11 mouse cellular contexts compared by ENCODE assay signal in genomic region chr12:112542257-112542919, GRCm38 (mm10). TPM values are rescaled to one million over a fixed set of nuclear protein-coding genes. Genes with fewer than 3 reads are reported as not detected.
DNase-seq lines count a peak whose midpoint lies in the region; ATAC-seq lines count a peak whose summit lies in the region.
"Had no signal": no experiment of that assay in that cellular context is flagged by ENCODE, and none has a peak within 500 bp of the region (broad histone marks: within the 10 kb centered on the region; RNA-seq: fewer than 3 reads in every experiment).

No protein-coding gene starts in this region.

- no peaks in the 10 kb centered on the region for H3K36me3 ChIP-seq in forebrain, embryonic 10.5 days (replicated peaks)
- no peaks in the 10 kb centered on the region for H3K36me3 ChIP-seq in hindbrain, embryonic 10.5 days
- H3K36me3 ChIP-seq in kidney, embryonic 15.5 days: no peaks in the 10 kb centered on the region
- H3K36me3 ChIP-seq in neural tube, embryonic 11.5 days (ENCODE audit: control insufficient read depth, insufficient read depth, low read length): no peaks in the 10 kb centered on the region
- H3K36me3 ChIP-seq: embryonic facial prominence, embryonic 15.5 days; limb, embryonic 13.5 days had no signal

- H3K4me1 ChIP-seq in forebrain, embryonic 10.5 days: peaks cover 68% of the 10 kb centered on the region
- peaks cover 65% of the 10 kb centered on the region for H3K4me1 ChIP-seq in hindbrain, embryonic 10.5 days (replicated peaks)
- H3K4me1 ChIP-seq in kidney, embryonic 15.5 days: peaks cover 29% of the 10 kb centered on the region
- peaks cover 16% of the 10 kb centered on the region for H3K4me1 ChIP-seq in neural tube, embryonic 11.5 days (ENCODE audit: control insufficient read depth, insufficient read depth, low read length)
- H3K4me1 ChIP-seq: embryonic facial prominence, embryonic 15.5 days had no signal

- no peaks in the 10 kb centered on the region for H3K9me3 ChIP-seq in forebrain, embryonic 10.5 days
- no peaks in the 10 kb centered on the region for H3K9me3 ChIP-seq in hindbrain, embryonic 10.5 days
- H3K9me3 ChIP-seq in kidney, embryonic 15.5 days (replicated peaks): no peaks in the 10 kb centered on the region
- H3K9me3 ChIP-seq in neural tube, embryonic 11.5 days (ENCODE audit: control insufficient read depth, low read length): no peaks in the 10 kb centered on the region
- H3K9me3 ChIP-seq: embryonic facial prominence, embryonic 15.5 days; limb, embryonic 13.5 days had no signal

- 60% methylated on average over 13 of the region's 13 CpGs for WGBS in forebrain, embryonic 10.5 days
- 42% methylated on average over 13 of the region's 13 CpGs for WGBS in hindbrain, embryonic 10.5 days
- 54% methylated on average over 13 of the region's 13 CpGs for WGBS in kidney, embryonic 15.5 days
- 61% methylated on average over 13 of the region's 13 CpGs for WGBS in neural tube, embryonic 11.5 days

- no peak for DNase-seq in forebrain, embryonic 10.5 days (ENCODE audit: extremely low spot score, low spot score)
- DNase-seq in hindbrain, embryonic 10.5 days (ENCODE audit: low spot score): no peak
- DNase-seq in neural tube, embryonic 11.5 days (ENCODE audit: low spot score): no peak
- DNase-seq in adrenal gland, postnatal 36 days: no peak
- DNase-seq in embryo, embryonic 10 days (ENCODE audit: low spot score): no peak
- DNase-seq in cerebellum, postnatal 14 days: no peak

- H3K27me3 ChIP-seq in forebrain, embryonic 10.5 days (ENCODE audit: poor library complexity, severe bottlenecking): peaks cover 24% of the 10 kb centered on the region
- peaks cover 51% of the 10 kb centered on the region for H3K27me3 ChIP-seq in hindbrain, embryonic 10.5 days (ENCODE audit: insufficient read depth, poor library complexity, severe bottlenecking)
- peaks cover 6% of the 10 kb centered on the region; the same call in 1 of the 2 replicates for H3K27me3 ChIP-seq in kidney, embryonic 15.5 days
- no peaks in the 10 kb centered on the region for H3K27me3 ChIP-seq in neural tube, embryonic 11.5 days (ENCODE audit: control insufficient read depth, insufficient read depth, low read length)
- H3K27me3 ChIP-seq: embryonic facial prominence, embryonic 15.5 days had no signal

- peak; percentile 30; the same call in 1 of the 2 replicates for ATAC-seq in kidney, embryonic 15.5 days (replicated peaks; ENCODE audit: low FRiP score)
- 0 out of 2 replicates have a peak, but pooled peaks have one; percentile 40 for ATAC-seq in neural tube, embryonic 11.5 days (ENCODE audit: insufficient read depth, low FRiP score, low TSS enrichment)

- H3K27ac ChIP-seq in forebrain, embryonic 10.5 days: peak overlapping the region; percentile 86
- peak overlapping the region; percentile 84 for H3K27ac ChIP-seq in hindbrain, embryonic 10.5 days
- H3K27ac ChIP-seq in kidney, embryonic 15.5 days: peak overlapping the region; percentile 87
- H3K27ac ChIP-seq in neural tube, embryonic 11.5 days (ENCODE audit: low read depth, low read length): no peak overlapping the region
- H3K27ac ChIP-seq: embryonic facial prominence, embryonic 15.5 days; limb, embryonic 13.5 days had no signal

- peak overlapping the region; percentile 19; the same call in 1 of the 2 replicates for H3K4me3 ChIP-seq in forebrain, embryonic 10.5 days
- H3K4me3 ChIP-seq in hindbrain, embryonic 10.5 days: peak overlapping the region; percentile 16
- no peak overlapping the region for H3K4me3 ChIP-seq in kidney, embryonic 15.5 days (replicated peaks)
- no peak overlapping the region for H3K4me3 ChIP-seq in neural tube, embryonic 11.5 days (ENCODE audit: low read depth, low read length)
- H3K4me3 ChIP-seq: embryonic facial prominence, embryonic 15.5 days; limb, embryonic 13.5 days had no signal

- peak overlapping the region; percentile 45 for H3K4me2 ChIP-seq in kidney, embryonic 15.5 days
- H3K4me2 ChIP-seq in neural tube, embryonic 11.5 days (ENCODE audit: low read depth): no peak overlapping the region
- H3K4me2 ChIP-seq: embryonic facial prominence, embryonic 15.5 days; limb, embryonic 13.5 days had no signal

- no peak overlapping the region for H3K9ac ChIP-seq in kidney, embryonic 15.5 days
- no peak overlapping the region for H3K9ac ChIP-seq in neural tube, embryonic 11.5 days (ENCODE audit: low read length)
- H3K9ac ChIP-seq: embryonic facial prominence, embryonic 15.5 days; limb, embryonic 13.5 days had no signal

RNA-seq across cellular contexts. Expression of gene Tmem179, which starts 25.8 kb away (rescaled TPM):
- polyA plus RNA-seq in forebrain, embryonic 10.5 days (2016; fragmentation: Nextera tagmentation; extraction: Ambion mirVana): 0.55 and 0.89 TPM in 2 replicates
- 2.9 and 7.2 TPM in 2 replicates for polyA plus RNA-seq in hindbrain, embryonic 10.5 days (2016; fragmentation: Nextera tagmentation; extraction: Ambion mirVana)
- 0.66 and 0.92 TPM in 2 replicates for polyA plus RNA-seq in kidney, embryonic 15.5 days (2015; fragmentation: Nextera tagmentation; extraction: Ambion mirVana)
- polyA plus RNA-seq in neural tube, embryonic 11.5 days (2014; fragmentation: Nextera tagmentation; extraction: Ambion mirVana): 5.8 and 8.4 TPM in 2 replicates
- 1 to 10 TPM; 4.3 to 5.6 TPM for total RNA-seq in adrenal gland, postnatal 36 days (2021)
- total RNA-seq: megakaryocyte, adult 5-6 weeks had no signal

RNA-seq across cellular contexts. Expression of gene Inf2, which starts 46.2 kb away (rescaled TPM):
- polyA plus RNA-seq in forebrain, embryonic 10.5 days (2016; fragmentation: Nextera tagmentation; extraction: Ambion mirVana): 1.1 and 1.3 TPM in 2 replicates
- 1.5 and 1.8 TPM in 2 replicates for polyA plus RNA-seq in hindbrain, embryonic 10.5 days (2016; fragmentation: Nextera tagmentation; extraction: Ambion mirVana)
- polyA plus RNA-seq in kidney, embryonic 15.5 days (2015; fragmentation: Nextera tagmentation; extraction: Ambion mirVana): 3.8 and 4.8 TPM in 2 replicates
- 1.9 and 2.2 TPM in 2 replicates for polyA plus RNA-seq in neural tube, embryonic 11.5 days (2014; fragmentation: Nextera tagmentation; extraction: Ambion mirVana)
- total RNA-seq in adrenal gland, postnatal 36 days (2021): 10 to 100 TPM; 23.3 to 27.7 TPM

RNA-seq across cellular contexts. Expression of gene A530016L24Rik, which starts 53.1 kb away (rescaled TPM):
- not detected in 2 replicates for polyA plus RNA-seq in forebrain, embryonic 10.5 days (2016; fragmentation: Nextera tagmentation; extraction: Ambion mirVana)
- polyA plus RNA-seq in hindbrain, embryonic 10.5 days (2016; fragmentation: Nextera tagmentation; extraction: Ambion mirVana): not detected in 2 replicates
- polyA plus RNA-seq in kidney, embryonic 15.5 days (2015; fragmentation: Nextera tagmentation; extraction: Ambion mirVana): 0.22 and 0.44 TPM in 2 replicates
- 0.12 TPM in 1 of 2 replicates, not detected in the other for polyA plus RNA-seq in neural tube, embryonic 11.5 days (2014; fragmentation: Nextera tagmentation; extraction: Ambion mirVana)
- total RNA-seq in adrenal gland, postnatal 36 days (2021): 10 to 100 TPM; 21.7 to 41.5 TPM
- total RNA-seq: megakaryocyte, adult 5-6 weeks; MEL had no signal

Comparison
In these comparisons a context has a peak if more than half of its experiments do, and no peak if none do; other contexts are left out.
1. H3K4me3 ChIP-seq: peak in forebrain, embryonic 10.5 days (single experiment) and hindbrain, embryonic 10.5 days (single experiment); none in kidney, embryonic 15.5 days (single experiment) and neural tube, embryonic 11.5 days (single experiment).